Mouse (Mus musculus): ENCODE data around the gene Prrx2. TPM values are rescaled to one million over a fixed set of nuclear protein-coding genes. Genes with fewer than 3 reads are reported as not detected.

Gene Prrx2
- total RNA-seq (2022): 1 to 10 TPM in 1 of 4 experiments, under 1 TPM in 3; 0.65 to 2.0 (median 0.78) TPM

DNA sequence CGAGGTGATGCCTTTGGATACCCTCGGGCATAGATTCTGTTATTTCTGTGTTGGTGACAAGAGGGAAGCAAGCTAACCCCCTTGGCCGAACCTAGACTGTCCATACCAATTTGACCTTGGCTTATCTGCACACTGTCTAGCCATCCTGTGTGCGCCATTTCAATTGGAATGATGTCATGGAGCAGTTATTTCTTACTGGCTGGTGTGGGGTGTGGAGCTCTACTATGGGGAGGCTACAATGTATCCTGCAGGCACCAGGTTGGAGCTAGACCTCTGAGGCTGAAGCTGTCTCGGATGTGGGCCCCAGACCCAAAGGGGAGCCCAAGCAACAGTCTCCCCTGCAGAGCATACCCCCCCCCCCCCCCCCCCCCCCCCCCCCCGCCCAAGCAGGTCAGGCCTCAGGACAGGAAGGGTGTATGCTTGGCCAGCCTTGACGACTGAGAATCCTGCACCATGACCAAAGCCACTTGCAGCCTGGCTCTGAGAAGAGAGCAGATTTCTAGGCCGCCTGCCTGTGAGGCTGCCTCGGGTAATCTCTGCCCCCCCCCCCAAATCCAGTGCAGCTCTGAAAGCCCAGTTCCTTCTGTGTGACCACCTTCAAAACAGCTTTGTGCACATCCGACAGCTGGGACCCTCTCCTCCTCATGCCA, at the start of gene Prrx2:
Gene Prrx2, plus strand, starts transcription at position 600 of the 650 bp plus-strand sequence.
- no peak for DNase-seq (ENCODE audit: low spot score in 2 of 2)

GRCm38 (mm10) chr2:30787466-30787865, 47.3 kb upstream of the Prrx2 start:
- no peak for DNase-seq (ENCODE audit: low spot score in 2 of 2)

DNA sequence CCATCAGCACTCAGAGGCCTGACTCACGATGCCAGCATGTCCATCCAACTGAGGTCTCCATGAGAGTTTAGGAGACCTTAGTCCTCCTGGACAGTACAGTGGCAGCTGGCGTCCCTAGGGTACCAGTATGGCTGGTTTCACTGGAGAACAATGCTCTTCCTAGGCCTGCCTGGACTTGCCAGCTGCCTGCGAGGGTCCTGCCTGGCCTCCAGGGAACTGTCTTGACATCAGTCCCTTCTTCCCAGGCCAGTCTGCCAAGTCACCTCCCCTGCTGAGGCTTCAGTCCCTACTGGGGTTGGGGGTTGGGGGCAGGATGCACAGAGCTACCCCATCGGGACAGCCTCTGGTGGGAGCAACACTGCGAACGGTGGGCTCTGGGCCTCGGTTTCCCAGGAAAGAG, 42.7 kb upstream of the Prrx2 start:
- no peak for DNase-seq (ENCODE audit: low spot score in 2 of 2)

DNA sequence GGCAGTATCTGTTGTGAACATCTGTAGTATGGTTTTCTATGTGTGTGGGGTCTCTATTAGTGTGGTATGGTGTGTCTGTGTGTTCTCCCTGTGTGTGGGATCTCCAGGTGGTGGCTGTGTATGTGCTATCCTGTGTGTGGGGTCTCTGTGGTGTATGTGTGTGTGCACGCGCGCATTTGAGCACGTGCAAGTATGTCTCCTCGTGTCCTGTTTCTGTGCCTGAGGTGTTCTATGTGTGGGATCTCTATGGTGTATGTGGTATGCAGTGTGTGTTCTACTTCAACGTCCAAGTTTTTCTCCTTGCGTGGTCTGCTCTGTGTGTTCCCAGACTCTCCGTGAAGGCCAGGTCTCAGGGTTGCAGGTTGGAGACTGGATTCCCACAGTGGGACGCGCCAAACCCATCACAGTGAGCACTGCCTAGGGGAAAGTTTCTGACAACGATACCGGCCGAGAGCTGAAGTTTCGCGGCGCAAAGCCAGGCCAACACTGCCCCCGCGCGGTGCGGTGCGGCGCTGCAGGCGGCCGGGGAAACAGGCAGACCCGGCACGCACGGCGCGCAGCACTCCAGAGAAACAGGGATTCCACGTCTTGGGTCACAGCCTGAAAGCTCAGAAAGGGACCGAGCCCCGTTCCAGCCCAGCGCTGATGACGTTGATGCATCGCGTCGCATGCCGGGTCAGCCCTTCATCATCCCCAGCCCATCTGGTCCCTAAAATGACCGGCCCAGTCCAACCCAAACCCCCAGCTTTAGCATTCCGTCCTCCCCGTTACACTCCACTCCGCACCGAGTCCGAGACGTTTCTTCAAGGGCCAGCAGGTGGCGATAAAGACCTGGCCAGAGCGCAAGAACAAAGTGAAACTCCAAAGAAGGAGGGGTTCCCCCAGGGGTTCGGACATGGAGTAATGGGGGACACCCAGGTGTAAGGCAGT, 40.3 kb upstream of the Prrx2 start:
- peak; percentile 91 to 94 for DNase-seq (ENCODE audit: low spot score in 2 of 2)

DNA sequence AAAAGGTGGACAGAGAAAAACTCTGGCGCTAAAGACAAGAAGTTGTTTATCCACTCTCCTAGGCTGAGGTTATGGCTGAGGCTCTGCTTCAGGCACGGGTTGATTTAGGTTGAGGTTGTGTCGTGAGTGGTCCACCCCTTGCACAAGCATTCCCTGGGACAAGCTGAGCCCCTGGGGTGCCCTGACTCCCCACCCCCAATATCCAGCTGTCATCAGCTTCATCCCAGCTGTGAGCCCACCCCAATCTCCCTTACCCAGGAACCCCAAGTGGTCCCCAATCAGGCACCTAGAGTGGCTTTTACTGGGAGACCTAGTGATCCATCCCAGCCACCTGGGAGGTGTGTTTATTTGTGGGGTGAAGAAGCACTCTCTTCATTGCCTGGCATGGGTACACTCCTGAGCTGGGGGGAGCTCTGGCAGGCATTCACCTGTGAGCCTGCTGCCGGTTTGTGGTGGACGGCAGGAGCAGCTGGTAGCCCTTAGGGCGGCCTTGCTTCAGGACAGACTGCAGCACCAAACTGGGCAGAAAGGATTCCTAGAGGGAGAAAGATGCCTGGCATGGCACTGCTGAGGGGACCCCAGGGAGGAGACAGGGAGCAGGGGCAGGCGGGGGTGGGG, 39.4 kb upstream of the Prrx2 start:
- no peak for DNase-seq (ENCODE audit: low spot score in 2 of 2)

DNA sequence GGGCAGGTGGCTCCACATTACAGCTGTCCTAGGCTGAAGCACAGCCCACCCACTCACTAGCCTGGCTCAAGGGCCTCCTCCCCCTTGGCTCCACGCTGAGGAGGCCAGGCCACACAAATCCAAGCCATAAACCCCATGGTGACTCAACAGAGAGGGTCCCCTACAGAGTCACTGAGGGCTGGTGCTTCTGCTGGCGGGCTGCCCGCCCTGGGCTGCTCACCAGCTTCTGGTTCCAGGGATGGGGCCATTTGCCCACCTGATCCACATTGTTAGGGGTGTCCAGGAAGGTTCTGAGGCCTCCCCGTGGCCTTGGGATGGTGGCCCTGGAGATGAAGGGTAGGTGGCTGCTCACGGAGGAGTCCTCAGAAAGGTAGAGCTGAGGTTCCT, 38.9 kb upstream of the Prrx2 start:
- peak in 1 of 2 experiments; percentile 31 for DNase-seq (ENCODE audit: low spot score in 2 of 2)

DNA sequence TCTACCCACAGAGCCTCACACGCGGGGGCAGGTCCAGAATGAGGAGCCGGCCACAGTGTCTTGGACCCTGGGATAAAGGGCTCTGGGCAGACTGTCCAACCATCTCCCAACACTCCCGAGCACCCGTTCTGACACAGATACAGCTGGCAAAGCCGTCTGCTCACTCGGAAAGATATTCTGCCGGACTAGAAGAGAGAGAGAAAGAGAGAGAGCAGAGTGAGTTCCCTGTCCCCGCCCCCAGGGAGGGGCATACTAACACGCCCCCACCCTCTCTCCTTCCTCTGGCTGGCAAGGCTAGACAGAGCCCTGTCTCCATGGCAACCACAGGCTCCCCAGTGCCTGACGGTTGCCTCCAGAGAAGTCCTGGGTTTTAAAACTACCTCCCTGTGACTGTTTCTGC, 38.4 kb upstream of the Prrx2 start:
- peak; percentile 63 to 70 for DNase-seq (ENCODE audit: low spot score in 2 of 2)

DNA sequence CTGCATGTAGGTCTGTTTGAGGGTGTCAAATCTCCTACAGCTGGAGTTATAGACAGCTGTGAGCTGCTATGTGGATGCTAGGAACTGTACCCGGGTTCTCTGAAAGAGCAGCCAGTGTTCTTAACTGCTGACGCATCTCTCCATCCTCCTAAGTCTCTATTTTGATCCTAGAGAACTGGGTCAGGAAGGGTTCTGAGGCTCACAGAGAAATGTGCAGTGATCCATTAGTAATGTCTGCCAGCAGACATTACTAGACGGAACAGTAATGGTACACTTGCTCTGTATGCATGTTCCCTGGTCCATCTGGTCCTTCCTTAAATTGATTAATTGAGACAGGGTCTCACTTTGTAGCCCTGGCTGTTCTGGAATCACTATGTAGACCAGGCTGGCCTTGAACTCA, 35.3 kb upstream of the Prrx2 start:
- no peak for DNase-seq (ENCODE audit: low spot score in 2 of 2)

DNA sequence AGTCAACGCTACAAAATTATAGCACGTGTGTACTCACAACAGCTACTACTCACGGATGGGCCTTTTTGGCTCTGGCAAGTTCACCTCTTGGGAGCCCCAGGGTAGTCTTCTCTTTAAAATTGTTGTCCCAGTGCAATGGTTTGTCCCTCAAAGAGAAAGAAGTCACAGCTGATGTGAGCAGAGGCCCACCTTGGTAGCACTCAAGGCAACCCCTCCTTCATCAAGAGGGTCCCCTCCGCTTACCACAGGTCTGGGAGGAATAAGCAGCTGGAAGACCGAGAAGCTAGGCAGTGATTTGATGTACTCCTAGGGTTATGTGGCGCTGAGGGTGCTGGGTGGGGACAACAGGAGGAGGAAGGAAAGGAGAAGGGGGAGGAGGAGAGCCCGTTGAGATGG, 34.1 kb upstream of the Prrx2 start:
- no peak for DNase-seq (ENCODE audit: low spot score in 2 of 2)

- DNase-seq (ENCODE audit: low spot score in 2 of 2): no peak
These were observed 33.5 kb upstream of the Prrx2 start for GRCm38 (mm10) chr2:30801067-30801852.

DNA sequence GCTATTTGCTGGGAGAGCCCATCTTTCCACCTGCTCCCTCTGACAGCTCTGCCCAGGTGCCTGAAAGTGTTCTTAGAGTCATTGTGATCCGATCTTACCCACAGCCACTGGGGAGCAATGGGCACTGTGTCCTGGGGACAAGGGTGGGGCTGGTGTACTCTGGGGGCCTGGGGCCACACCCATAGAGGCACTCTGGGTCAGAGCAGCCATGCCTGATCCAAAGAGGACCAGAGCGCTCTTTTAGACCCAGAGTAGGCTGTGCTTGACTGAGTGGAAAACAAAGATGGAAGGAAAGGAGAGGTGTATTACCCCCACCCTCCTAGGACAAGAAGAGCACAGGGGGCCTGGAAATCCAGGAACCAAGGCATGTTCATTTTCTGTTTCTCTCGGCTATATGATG, 31.2 kb upstream of the Prrx2 start, which contains the start of gene 1700001O22Rik:
Gene 1700001O22Rik, minus strand, starts transcription at position 58 of the 400 bp plus-strand sequence.
- no peak for DNase-seq (ENCODE audit: low spot score in 2 of 2)

DNA sequence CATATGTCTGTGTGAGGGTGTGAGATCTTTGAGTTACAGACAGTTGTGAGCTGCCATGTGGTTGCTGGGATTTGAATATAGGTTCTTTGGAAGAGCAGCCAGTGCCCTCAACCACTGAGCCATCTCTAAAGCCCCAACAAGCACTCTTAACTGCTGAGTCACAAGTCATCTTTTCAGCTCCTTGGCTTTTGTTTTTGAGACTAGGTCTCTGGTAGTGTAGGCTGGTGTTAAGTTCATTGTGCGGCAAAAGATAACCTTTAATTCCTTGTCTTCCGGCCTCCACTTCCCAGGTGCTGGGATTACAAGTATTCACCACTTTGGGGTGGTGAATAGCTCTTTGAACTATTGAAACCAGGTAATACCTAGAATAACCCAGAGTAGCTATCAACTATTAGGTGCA, 28.8 kb upstream of the Prrx2 start:
- no peak for DNase-seq (ENCODE audit: low spot score in 2 of 2)

GRCm38 (mm10) chr2:30807147-30807647, 27.6 kb upstream of the Prrx2 start:
- no peak for DNase-seq (ENCODE audit: low spot score in 2 of 2)

- peak; percentile 100 for DNase-seq (ENCODE audit: low spot score in 2 of 2)
These were observed 27.0 kb upstream of the Prrx2 start, which contains the start of gene Ntmt1 for GRCm38 (mm10) chr2:30807648-30808295. Ntmt1 (plus strand) TSS chr2:30807826.

DNA sequence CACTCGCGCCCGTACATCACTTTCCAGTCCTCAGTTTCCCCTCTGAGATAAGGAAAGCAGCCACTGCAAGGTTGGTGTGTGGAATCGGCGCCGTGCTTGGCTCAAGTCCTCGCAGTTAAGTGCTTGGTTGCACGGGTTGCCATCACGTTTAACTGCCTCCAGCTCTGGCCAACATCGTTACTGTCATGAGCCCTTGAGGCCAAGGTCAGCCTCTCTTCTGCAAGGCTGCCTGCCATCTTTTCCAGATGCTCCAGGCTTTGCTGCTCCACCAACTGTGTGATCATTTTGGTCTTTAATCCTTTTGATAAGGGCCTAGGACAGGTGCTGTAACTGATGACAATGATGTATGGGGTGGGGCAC, 26.5 kb upstream of the Prrx2 start:
- DNase-seq (ENCODE audit: low spot score in 2 of 2): no peak

- DNase-seq (ENCODE audit: low spot score in 2 of 2): no peak
These were observed 25.3 kb upstream of the Prrx2 start for GRCm38 (mm10) chr2:30809503-30809902.

- no peak for DNase-seq (ENCODE audit: low spot score in 2 of 2)
These were observed 24.2 kb upstream of the Prrx2 start for GRCm38 (mm10) chr2:30810573-30810972.

DNA sequence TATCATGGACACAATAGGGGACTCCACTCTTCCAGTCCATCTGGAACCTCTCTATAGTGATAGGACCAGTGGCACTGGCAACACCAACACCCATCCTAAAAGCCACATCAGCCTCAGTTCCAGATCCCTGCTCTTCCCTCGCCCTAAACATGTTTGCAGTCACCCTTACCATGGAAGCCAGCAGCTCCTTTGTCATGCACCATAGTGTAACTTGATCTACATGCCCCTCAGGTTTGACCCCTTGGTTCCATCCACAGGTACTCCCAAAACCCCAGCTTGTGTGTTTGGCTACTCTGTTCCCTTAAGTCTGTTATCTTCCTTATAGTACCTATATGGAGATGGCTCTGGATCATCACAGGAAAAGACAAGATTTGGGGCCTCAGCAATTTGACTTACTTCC, 18.4 kb upstream of the Prrx2 start:
- no peak for DNase-seq (ENCODE audit: low spot score in 2 of 2)

DNA sequence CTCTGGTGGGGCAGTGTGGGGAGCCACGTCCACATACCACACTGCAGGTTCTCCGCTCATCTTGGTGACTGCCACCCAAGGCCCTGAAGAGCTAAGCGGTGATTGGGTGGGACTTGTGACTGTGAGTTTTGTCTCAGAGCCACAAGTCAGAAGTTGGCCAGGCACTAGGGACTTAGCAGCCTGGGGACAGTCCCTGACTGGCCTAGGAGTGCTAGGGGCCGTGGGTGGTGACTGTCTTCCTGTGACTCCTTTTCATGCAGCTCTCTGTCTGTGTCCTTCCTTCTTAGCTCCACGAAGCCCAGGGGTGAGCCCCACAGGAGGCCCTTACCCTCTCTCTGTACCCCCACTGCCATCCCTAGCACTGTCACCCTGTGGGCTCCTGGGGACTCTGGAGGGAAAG, 14.9 kb upstream of the Prrx2 start:
- no peak for DNase-seq (ENCODE audit: low spot score in 2 of 2)

GRCm38 (mm10) chr2:30821073-30821472, 13.7 kb upstream of the Prrx2 start:
- DNase-seq (ENCODE audit: low spot score in 2 of 2): no peak

- no peak for DNase-seq (ENCODE audit: low spot score in 2 of 2)
These were observed 12.3 kb upstream of the Prrx2 start for GRCm38 (mm10) chr2:30822460-30822859.

Data from gastrocnemius, adult 8-10 months (tissue).